Mouse (Mus musculus) kidney, embryonic 15.5 days (tissue): ENCODE results near the gene Mrpl1. TPM values are rescaled to one million over a fixed set of nuclear protein-coding genes. Genes with fewer than 3 reads are reported as not detected.

Experiments used
- polyA plus RNA-seq: library from polyadenylated mRNA; unstranded; fragments of >200 nt; fragmentation: Nextera tagmentation; extraction: Ambion mirVana; gene quantifications from 2 replicates; pipeline ENCODE4 v1.2.1, GENCODE M21; 2015

Gene Mrpl1
- polyA plus RNA-seq, 1 experiment from 2014 or later = 24.0 TPM

Other genes starting within 250 kb of the Mrpl1 start
- 21.4 and 27.6 TPM in 2 replicates for gene Cnot6l, start 45.3 kb upstream of the Mrpl1 start, polyA plus RNA-seq
- 35.3 and 36.4 TPM in 2 replicates for gene Fras1, start 164.5 kb downstream of the Mrpl1 start, polyA plus RNA-seq